Mouse (Mus musculus): Measurements from ENCODE around the gene Josd1. TPM values are rescaled to one million over a fixed set of nuclear protein-coding genes. Genes with fewer than 3 reads are reported as not detected.
A peak's percentile ranks its signal among the peaks of the same experiment; 100 is the strongest.

Gene Josd1
- 13.4 and 13.8 TPM in 2 replicates for polyA plus RNA-seq (2014; fragmentation: Nextera tagmentation; extraction: Ambion mirVana)

GRCm38 (mm10) chr15:79687646-79688267 is at the start of gene Josd1:
Gene Josd1, minus strand, starts transcription at chr15:79687919.
- H3K9ac ChIP-seq (ENCODE audit: low read length) = peak within 1 kb of the TSS; percentile 83
- no peaks in the 10 kb centered on the region for H3K36me3 ChIP-seq (ENCODE audit: control insufficient read depth, insufficient read depth, low read length)
- peak; percentile 97 for DNase-seq (ENCODE audit: low spot score)
- peaks cover 18% of the 10 kb centered on the region for H3K4me1 ChIP-seq (replicated peaks; ENCODE audit: control insufficient read depth, insufficient read depth, low read length)
- H3K4me3 ChIP-seq (ENCODE audit: low read depth, low read length) = peak within 1 kb of the TSS; percentile 89
- no peaks in the 10 kb centered on the region for H3K27me3 ChIP-seq (ENCODE audit: control insufficient read depth, insufficient read depth, low read length)
- peak; percentile 65 for ATAC-seq (replicated peaks; ENCODE audit: low FRiP score)
- peak within 1 kb of the TSS; percentile 90 for H3K4me2 ChIP-seq (ENCODE audit: low read depth, low read length, severe bottlenecking)
- WGBS = under 1% methylated on average over 65 of the region's 72 CpGs
- no peaks in the 10 kb centered on the region for H3K9me3 ChIP-seq (ENCODE audit: control insufficient read depth, low read length)
- H3K27ac ChIP-seq (ENCODE audit: low read depth, low read length) = peak within 1 kb of the TSS; percentile 92

- no peak overlapping the region for H3K4me3 ChIP-seq (ENCODE audit: low read depth, low read length)
- H3K27ac ChIP-seq (ENCODE audit: low read depth, low read length) = no peak overlapping the region
- no peak overlapping the region for H3K4me2 ChIP-seq (ENCODE audit: low read depth, low read length, severe bottlenecking)
- H3K27me3 ChIP-seq (ENCODE audit: control insufficient read depth, insufficient read depth, low read length) = no peaks in the 10 kb centered on the region
- DNase-seq (ENCODE audit: low spot score) (no peak), ATAC-seq (replicated peaks; ENCODE audit: low FRiP score) (no peak)
- WGBS = 88% methylated on average over 8 of the region's 8 CpGs
- no peak overlapping the region for H3K9ac ChIP-seq (ENCODE audit: low read length)
- H3K9me3 ChIP-seq (ENCODE audit: control insufficient read depth, low read length) = no peaks in the 10 kb centered on the region
- no peaks in the 10 kb centered on the region; the same call in 1 of the 2 replicates for H3K36me3 ChIP-seq (ENCODE audit: control insufficient read depth, insufficient read depth, low read length)
- no peaks in the 10 kb centered on the region for H3K4me1 ChIP-seq (replicated peaks; ENCODE audit: control insufficient read depth, insufficient read depth, low read length)
These were observed 46.6 kb upstream of the Josd1 start for GRCm38 (mm10) chr15:79734311-79734710.

GRCm38 (mm10) chr15:79733640-79734039 is 45.9 kb upstream of the Josd1 start:
- Histone ChIP-seq H3K9ac (ENCODE audit: low read length) (no peak overlapping the region), H3K36me3 (ENCODE audit: control insufficient read depth, insufficient read depth, low read length) (no peaks in the 10 kb centered on the region; the same call in 1 of the 2 replicates), H3K4me2 (ENCODE audit: low read depth, low read length, severe bottlenecking) (no peak overlapping the region), H3K4me1 (replicated peaks; ENCODE audit: control insufficient read depth, insufficient read depth, low read length) (no peaks in the 10 kb centered on the region), H3K9me3 (ENCODE audit: control insufficient read depth, low read length) (no peaks in the 10 kb centered on the region), H3K4me3 (ENCODE audit: low read depth, low read length) (no peak overlapping the region), H3K27ac (ENCODE audit: low read depth, low read length) (no peak overlapping the region), H3K27me3 (ENCODE audit: control insufficient read depth, insufficient read depth, low read length) (no peaks in the 10 kb centered on the region)
- WGBS = 79% methylated on average over 4 of the region's 4 CpGs
- DNase-seq (ENCODE audit: low spot score) = no peak
- ATAC-seq (replicated peaks; ENCODE audit: low FRiP score) = no peak

- Histone ChIP-seq H3K4me3 (ENCODE audit: low read depth, low read length) (no peak overlapping the region), H3K9ac (ENCODE audit: low read length) (no peak overlapping the region), H3K9me3 (ENCODE audit: control insufficient read depth, low read length) (no peaks in the 10 kb centered on the region), H3K4me1 (replicated peaks; ENCODE audit: control insufficient read depth, insufficient read depth, low read length) (no peaks in the 10 kb centered on the region), H3K27ac (ENCODE audit: low read depth, low read length) (no peak overlapping the region), H3K36me3 (ENCODE audit: control insufficient read depth, insufficient read depth, low read length) (no peaks in the 10 kb centered on the region), H3K27me3 (ENCODE audit: control insufficient read depth, insufficient read depth, low read length) (no peaks in the 10 kb centered on the region), H3K4me2 (ENCODE audit: low read depth, low read length, severe bottlenecking) (no peak overlapping the region)
- DNase-seq (ENCODE audit: low spot score) (no peak), ATAC-seq (replicated peaks; ENCODE audit: low FRiP score) (no peak)
- 95% methylated on average over 8 of the region's 8 CpGs for WGBS
These were observed 45.5 kb upstream of the Josd1 start for GRCm38 (mm10) chr15:79733192-79733591.

- ATAC-seq (replicated peaks; ENCODE audit: low FRiP score) (no peak), DNase-seq (ENCODE audit: low spot score) (no peak)
- no peaks in the 10 kb centered on the region for H3K27me3 ChIP-seq (ENCODE audit: control insufficient read depth, insufficient read depth, low read length)
- 79% methylated on average over 7 of the region's 7 CpGs for WGBS
- H3K9me3 ChIP-seq (ENCODE audit: control insufficient read depth, low read length) = no peaks in the 10 kb centered on the region
- H3K4me1 ChIP-seq (replicated peaks; ENCODE audit: control insufficient read depth, insufficient read depth, low read length) = no peaks in the 10 kb centered on the region
- no peak overlapping the region for H3K9ac ChIP-seq (ENCODE audit: low read length)
- no peaks in the 10 kb centered on the region; the same call in 1 of the 2 replicates for H3K36me3 ChIP-seq (ENCODE audit: control insufficient read depth, insufficient read depth, low read length)
- no peak overlapping the region for H3K4me2 ChIP-seq (ENCODE audit: low read depth, low read length, severe bottlenecking)
- H3K4me3 ChIP-seq (ENCODE audit: low read depth, low read length) = no peak overlapping the region
- H3K27ac ChIP-seq (ENCODE audit: low read depth, low read length) = no peak overlapping the region
These were observed 43.8 kb upstream of the Josd1 start for GRCm38 (mm10) chr15:79731554-79731953.

GRCm38 (mm10) chr15:79728731-79729388 is 41.1 kb upstream of the Josd1 start:
- no peak overlapping the region for H3K4me2 ChIP-seq (ENCODE audit: low read depth, low read length, severe bottlenecking)
- no peaks in the 10 kb centered on the region for H3K9me3 ChIP-seq (ENCODE audit: control insufficient read depth, low read length)
- no peaks in the 10 kb centered on the region for H3K27me3 ChIP-seq (ENCODE audit: control insufficient read depth, insufficient read depth, low read length)
- H3K4me1 ChIP-seq (replicated peaks; ENCODE audit: control insufficient read depth, insufficient read depth, low read length) = no peaks in the 10 kb centered on the region
- ATAC-seq (replicated peaks; ENCODE audit: low FRiP score) (no peak), DNase-seq (ENCODE audit: low spot score) (no peak)
- H3K4me3 ChIP-seq (ENCODE audit: low read depth, low read length) = no peak overlapping the region
- H3K36me3 ChIP-seq (ENCODE audit: control insufficient read depth, insufficient read depth, low read length) = no peaks in the 10 kb centered on the region; the same call in 1 of the 2 replicates
- 93% methylated on average over 10 of the region's 10 CpGs for WGBS
- H3K9ac ChIP-seq (ENCODE audit: low read length) = no peak overlapping the region
- no peak overlapping the region for H3K27ac ChIP-seq (ENCODE audit: low read depth, low read length)

- H3K27me3 ChIP-seq (ENCODE audit: control insufficient read depth, insufficient read depth, low read length) = no peaks in the 10 kb centered on the region
- H3K4me1 ChIP-seq (replicated peaks; ENCODE audit: control insufficient read depth, insufficient read depth, low read length) = no peaks in the 10 kb centered on the region
- 64% methylated on average over 5 of the region's 5 CpGs for WGBS
- no peak overlapping the region for H3K4me2 ChIP-seq (ENCODE audit: low read depth, low read length, severe bottlenecking)
- H3K9me3 ChIP-seq (ENCODE audit: control insufficient read depth, low read length) = no peaks in the 10 kb centered on the region
- H3K9ac ChIP-seq (ENCODE audit: low read length) = no peak overlapping the region
- ATAC-seq (replicated peaks; ENCODE audit: low FRiP score) = no peak
- H3K27ac ChIP-seq (ENCODE audit: low read depth, low read length) = no peak overlapping the region
- DNase-seq (ENCODE audit: low spot score) = no peak
- H3K36me3 ChIP-seq (ENCODE audit: control insufficient read depth, insufficient read depth, low read length) = no peaks in the 10 kb centered on the region; the same call in 1 of the 2 replicates
- no peak overlapping the region for H3K4me3 ChIP-seq (ENCODE audit: low read depth, low read length)
These were observed 40.6 kb upstream of the Josd1 start for GRCm38 (mm10) chr15:79728311-79728710.

- H3K9me3 ChIP-seq (ENCODE audit: control insufficient read depth, low read length) = no peaks in the 10 kb centered on the region
- no peaks in the 10 kb centered on the region for H3K4me1 ChIP-seq (replicated peaks; ENCODE audit: control insufficient read depth, insufficient read depth, low read length)
- H3K27ac ChIP-seq (ENCODE audit: low read depth, low read length) = no peak overlapping the region
- no peak for ATAC-seq (replicated peaks; ENCODE audit: low FRiP score)
- no peak for DNase-seq (ENCODE audit: low spot score)
- H3K4me3 ChIP-seq (ENCODE audit: low read depth, low read length) = no peak overlapping the region
- H3K4me2 ChIP-seq (ENCODE audit: low read depth, low read length, severe bottlenecking) = no peak overlapping the region
- no peak overlapping the region for H3K9ac ChIP-seq (ENCODE audit: low read length)
- 82% methylated on average over 6 of the region's 6 CpGs for WGBS
- no peaks in the 10 kb centered on the region; the same call in 1 of the 2 replicates for H3K36me3 ChIP-seq (ENCODE audit: control insufficient read depth, insufficient read depth, low read length)
- no peaks in the 10 kb centered on the region for H3K27me3 ChIP-seq (ENCODE audit: control insufficient read depth, insufficient read depth, low read length)
These were observed 40.1 kb upstream of the Josd1 start for GRCm38 (mm10) chr15:79727840-79728239.
